Mouse (Mus musculus): ENCODE measurements at regions not wholly inside any gene's neighbourhood (a gene's known extent, or its start where the extent isn't known, plus 50 kb on each side); places are given as distances from the start of the nearest gene placed in this dataset.

- no peak for TF ChIP-seq CTCF (IDR thresholded peaks at IDR 0.05; ENCODE audit: borderline replicate concordance, insufficient read depth, low read length)
- TF ChIP-seq POLR2A (IDR thresholded peaks at IDR 0.05; ENCODE audit: low read depth, low read length), result no peak
These were observed 82.9 kb upstream of the Nck2 start for GRCm38 (mm10) chr1:43361455-43361863.

Data from embryonic fibroblast, embryonic 13.5 days (primary cell).